Mouse (Mus musculus): ENCODE results near the gene Scfd2.

Gene Scfd2

GRCm38 (mm10) chr5:74173162-74173844, 358.3 kb downstream of the Scfd2 start:
- no peak for DNase-seq (ENCODE audit: low read depth)

GRCm38 (mm10) chr5:74172208-74172607, 359.4 kb downstream of the Scfd2 start:
- DNase-seq (ENCODE audit: low read depth) = peak; percentile 68

- no peak for DNase-seq (ENCODE audit: low read depth)
Observed at GRCm38 (mm10) chr5:74171768-74172167, 359.8 kb downstream of the Scfd2 start.

- DNase-seq (ENCODE audit: low read depth) = peak; percentile 90
Observed at GRCm38 (mm10) chr5:74168085-74168484, 363.5 kb downstream of the Scfd2 start.

- DNase-seq (ENCODE audit: low read depth) = no peak
Observed at GRCm38 (mm10) chr5:74166642-74167041, 364.9 kb downstream of the Scfd2 start.

- DNase-seq (ENCODE audit: low read depth) = no peak
Observed at GRCm38 (mm10) chr5:74164547-74164946, 367.0 kb downstream of the Scfd2 start.

GRCm38 (mm10) chr5:74163141-74163540, 368.4 kb downstream of the Scfd2 start:
- no peak for DNase-seq (ENCODE audit: low read depth)

GRCm38 (mm10) chr5:74162013-74162412, 369.5 kb downstream of the Scfd2 start:
- no peak for DNase-seq (ENCODE audit: low read depth)

- peak; percentile 69 for DNase-seq (ENCODE audit: low read depth)
Observed at GRCm38 (mm10) chr5:74161297-74161926, 370.1 kb downstream of the Scfd2 start.

GRCm38 (mm10) chr5:74160349-74160748, 371.2 kb downstream of the Scfd2 start:
- no peak for DNase-seq (ENCODE audit: low read depth)

GRCm38 (mm10) chr5:74159906-74160305, 371.7 kb downstream of the Scfd2 start:
- peak; percentile 28 for DNase-seq (ENCODE audit: low read depth)

GRCm38 (mm10) chr5:74158929-74159632, 372.5 kb downstream of the Scfd2 start:
- DNase-seq (ENCODE audit: low read depth) = peak; percentile 51

- no peak for DNase-seq (ENCODE audit: low read depth)
Observed at GRCm38 (mm10) chr5:74155860-74156351, 375.7 kb downstream of the Scfd2 start.
